Comparison of ENCODE assay signal across 9 mouse cellular contexts in genomic region chr6:92905922-92906321, GRCm38 (mm10). TPM values are rescaled to one million over a fixed set of nuclear protein-coding genes. Genes with fewer than 3 reads are reported as not detected.
A peak's percentile ranks its signal among the peaks of the same experiment; 100 is the strongest.
DNase-seq lines count a peak whose midpoint lies in the region; ATAC-seq and TF ChIP-seq lines count a peak whose summit lies in the region.
"Had no signal": no experiment of that assay in that cellular context is flagged by ENCODE, and none has a peak within 500 bp of the region (broad histone marks: within the 10 kb centered on the region; RNA-seq: fewer than 3 reads in every experiment).

No protein-coding gene starts in this region.

- H3K9ac ChIP-seq in heart, adult 2 months (ENCODE audit: low read depth, low read length), result no peak overlapping the region
- no peak overlapping the region for H3K9ac ChIP-seq in neural tube, embryonic 15.5 days (replicated peaks)
- no peak overlapping the region for H3K9ac ChIP-seq in forebrain, embryonic 13.5 days
- no peak overlapping the region for H3K9ac ChIP-seq in midbrain, postnatal 0 days (replicated peaks; ENCODE audit: low read length, poor library complexity, severe bottlenecking)

- no peaks in the 10 kb centered on the region for H3K9me3 ChIP-seq in neural tube, embryonic 15.5 days (replicated peaks)
- H3K9me3 ChIP-seq in forebrain, embryonic 13.5 days (replicated peaks), result no peaks in the 10 kb centered on the region
- no peaks in the 10 kb centered on the region for H3K9me3 ChIP-seq in midbrain, postnatal 0 days (ENCODE audit: low read length)

- intact Hi-C loops in heart, adult 2 months (cut with DNase I), result loop anchor here (2.0 to 10.0 kb wide), 3 partner anchors 29 to 681 kb away; no protein-coding TSS in a partner anchor

- DNase-seq in 3T3-L1 (ENCODE audit: low read depth, low spot score), result peak; percentile 28
- peak; percentile 16 for DNase-seq in adrenal gland, postnatal 10 days
- DNase-seq in heart, adult 2 months, result peak; percentile 58 to 63
- DNase-seq in kidney, postnatal 10 days, result peak; percentile 71
- DNase-seq in ovary, postnatal 36 days (ENCODE audit: low spot score), result no peak
- DNase-seq in midbrain, postnatal 0 days (ENCODE audit: low spot score), result no peak

- H3K27ac ChIP-seq in heart, adult 2 months, result peak overlapping the region; percentile 53
- H3K27ac ChIP-seq in neural tube, embryonic 15.5 days (replicated peaks), result no peak overlapping the region
- H3K27ac ChIP-seq in forebrain, embryonic 13.5 days, result no peak overlapping the region
- no peak overlapping the region for H3K27ac ChIP-seq in midbrain, postnatal 0 days (ENCODE audit: low read depth, low read length)

- peaks cover 24% of the 10 kb centered on the region for H3K36me3 ChIP-seq in heart, adult 2 months (ENCODE audit: control insufficient read depth, insufficient read depth, low read length)
- no peaks in the 10 kb centered on the region for H3K36me3 ChIP-seq in neural tube, embryonic 15.5 days
- no peaks in the 10 kb centered on the region for H3K36me3 ChIP-seq in forebrain, embryonic 13.5 days (ENCODE audit: poor library complexity, severe bottlenecking)
- H3K36me3 ChIP-seq in midbrain, postnatal 0 days (ENCODE audit: insufficient read depth, low read length), result no peaks in the 10 kb centered on the region

- peak; percentile 90; the same call in 1 of the 2 replicates for TF ChIP-seq EP300 in heart, adult 2 months (IDR thresholded peaks at IDR 0.05; ENCODE audit: insufficient read depth, low read depth, low read length)

- peaks cover 15% of the 10 kb centered on the region for H3K4me1 ChIP-seq in heart, adult 2 months (ENCODE audit: control insufficient read depth, insufficient read depth, low read length)
- no peaks in the 10 kb centered on the region for H3K4me1 ChIP-seq in neural tube, embryonic 15.5 days
- H3K4me1 ChIP-seq in forebrain, embryonic 13.5 days, result no peaks in the 10 kb centered on the region; the same call in 1 of the 2 replicates
- H3K4me1 ChIP-seq in midbrain, postnatal 0 days (ENCODE audit: insufficient read depth, low read length), result no peaks in the 10 kb centered on the region
- H3K4me1 ChIP-seq: megakaryocyte, embryonic 14.5 days had no signal

- TF ChIP-seq CTCF in heart, adult 2 months (IDR thresholded peaks at IDR 0.05), result peak; percentile 48
- TF ChIP-seq CTCF in midbrain, postnatal 0 days (IDR thresholded peaks at IDR 0.05), result no peak

- ATAC-seq in neural tube, embryonic 15.5 days (ENCODE audit: low FRiP score), result no peak
- no peak for ATAC-seq in forebrain, embryonic 13.5 days
- no peak for ATAC-seq in midbrain, postnatal 0 days (ENCODE audit: low FRiP score)

- H3K4me3 ChIP-seq in heart, adult 2 months, result no peak overlapping the region
- no peak overlapping the region for H3K4me3 ChIP-seq in neural tube, embryonic 15.5 days (replicated peaks)
- H3K4me3 ChIP-seq in forebrain, embryonic 13.5 days, result no peak overlapping the region
- H3K4me3 ChIP-seq in midbrain, postnatal 0 days (ENCODE audit: low read depth, low read length), result no peak overlapping the region
- H3K4me3 ChIP-seq: megakaryocyte, embryonic 14.5 days had no signal

- no peak for TF ChIP-seq POLR2A in heart, adult 2 months (IDR thresholded peaks at IDR 0.05; ENCODE audit: insufficient read depth, low read depth, low read length)

- H3K27me3 ChIP-seq in heart, adult 2 months (ENCODE audit: control insufficient read depth, insufficient read depth, low read length), result no peaks in the 10 kb centered on the region
- H3K27me3 ChIP-seq in neural tube, embryonic 15.5 days (replicated peaks), result no peaks in the 10 kb centered on the region
- no peaks in the 10 kb centered on the region for H3K27me3 ChIP-seq in forebrain, embryonic 13.5 days
- H3K27me3 ChIP-seq in midbrain, postnatal 0 days (ENCODE audit: insufficient read depth, low read length), result no peaks in the 10 kb centered on the region
- H3K27me3 ChIP-seq: megakaryocyte, embryonic 14.5 days had no signal

- no peak overlapping the region for H3K4me2 ChIP-seq in neural tube, embryonic 15.5 days
- no peak overlapping the region for H3K4me2 ChIP-seq in forebrain, embryonic 13.5 days
- H3K4me2 ChIP-seq in midbrain, postnatal 0 days (ENCODE audit: low read depth, low read length, poor library complexity, severe bottlenecking), result no peak overlapping the region

- no peaks in the 10 kb centered on the region for H3K79me2 ChIP-seq in heart, adult 2 months (replicated peaks; ENCODE audit: control insufficient read depth, insufficient read depth, low read length)

- WGBS in heart, adult 2 months, result under 1% methylated on average over 5 of the region's 5 CpGs
- WGBS in neural tube, embryonic 15.5 days, result 57% methylated on average over 5 of the region's 5 CpGs
- WGBS in forebrain, embryonic 13.5 days, result 45% methylated on average over 5 of the region's 5 CpGs
- WGBS in midbrain, postnatal 0 days, result 41% methylated on average over 5 of the region's 5 CpGs

RNA-seq across cellular contexts. Expression of gene Gm15737, which starts 36.8 kb away (rescaled TPM):
- not detected for total RNA-seq in adrenal gland, postnatal 10 days (2021)
- total RNA-seq in heart, adult 2 months (2021), result under 1 TPM; 0.36 to 0.52 TPM
- 0.12 and 0.56 TPM in 2 replicates for polyA plus RNA-seq in heart, adult 2 months (2012; rRNA removed)
- polyA plus RNA-seq in neural tube, embryonic 15.5 days (2015; fragmentation: Nextera tagmentation; extraction: Ambion mirVana), result not detected in 2 replicates
- polyA plus RNA-seq in forebrain, embryonic 13.5 days (2015; fragmentation: Nextera tagmentation; extraction: Ambion mirVana), result not detected in 2 replicates
- total RNA-seq in midbrain, postnatal 0 days (2014; rRNA removed), result not detected in 2 replicates
- not detected in 2 replicates for polyA plus RNA-seq in midbrain, postnatal 0 days (2015; fragmentation: Nextera tagmentation; extraction: Ambion mirVana)

RNA-seq across cellular contexts. Expression of gene Adamts9, which starts 37.4 kb away (rescaled TPM):
- 10 to 100 TPM; 44.9 to 47.4 TPM for total RNA-seq in adrenal gland, postnatal 10 days (2021)
- total RNA-seq in heart, adult 2 months (2021), result 10 to 100 TPM in 1 of 2 experiments, 1 to 10 TPM in 1; 9.6 to 17.5 TPM
- 5.7 and 9.2 TPM in 2 replicates for polyA plus RNA-seq in heart, adult 2 months (2012; rRNA removed)
- polyA plus RNA-seq in neural tube, embryonic 15.5 days (2015; fragmentation: Nextera tagmentation; extraction: Ambion mirVana), result 2.1 and 2.8 TPM in 2 replicates
- 0.89 and 1.4 TPM in 2 replicates for polyA plus RNA-seq in forebrain, embryonic 13.5 days (2015; fragmentation: Nextera tagmentation; extraction: Ambion mirVana)
- 8.3 and 9.4 TPM in 2 replicates for total RNA-seq in midbrain, postnatal 0 days (2014; rRNA removed)
- polyA plus RNA-seq in midbrain, postnatal 0 days (2015; fragmentation: Nextera tagmentation; extraction: Ambion mirVana), result 0.81 and 2.0 TPM in 2 replicates

Comparison
In these comparisons a context has a peak if more than half of its experiments do, and no peak if none do; other contexts are left out.
1. DNase-seq: peak in 3T3-L1 (single experiment), adrenal gland, postnatal 10 days (single experiment), heart, adult 2 months (2 of 2) and kidney, postnatal 10 days (single experiment); none in ovary, postnatal 36 days (single experiment) and midbrain, postnatal 0 days (single experiment).